Mouse (Mus musculus) ovary, postnatal 14 days (tissue): ENCODE data around the gene Fam227b.

ENCODE experiments used
- DNase-seq: peaks from one replicate; pipeline ENCODE4 v3.0.0; 2022; ENCODE audit warnings: low spot score

The Fam227b gene

DNA sequence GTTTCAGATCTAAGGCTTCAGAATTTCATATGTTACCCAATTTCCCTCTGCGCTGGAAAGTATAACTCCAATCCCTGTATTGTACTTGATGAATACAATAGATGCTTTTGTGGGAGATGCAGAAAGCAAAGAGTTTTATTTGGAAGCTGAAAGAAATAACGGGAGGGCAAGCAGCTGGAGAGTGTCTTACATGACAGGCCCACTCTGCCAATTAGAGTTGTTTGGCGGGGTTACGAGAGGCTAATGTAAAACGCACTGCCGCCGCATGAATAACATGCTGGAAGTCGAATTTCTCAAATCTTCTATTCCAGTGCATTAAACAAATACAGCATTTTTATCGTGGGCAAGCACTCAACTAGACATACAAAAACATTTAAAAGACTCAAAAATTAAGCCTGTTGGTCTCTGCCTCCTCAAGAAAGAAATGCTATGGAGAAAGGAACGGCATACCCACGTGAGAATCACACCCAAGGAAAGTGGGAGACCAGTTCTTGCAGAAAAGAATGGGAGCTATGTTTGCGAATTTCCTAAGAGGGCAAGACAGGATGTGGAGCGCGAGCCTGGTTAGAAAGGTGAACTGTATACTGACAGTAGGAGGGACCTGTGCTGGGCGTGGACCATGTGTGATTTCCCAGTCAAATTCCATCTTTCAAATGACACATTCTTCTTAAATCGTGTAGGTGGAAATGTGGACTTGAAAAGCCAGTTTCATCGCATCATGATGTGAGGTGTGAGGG lies 90.6 kb downstream of the Fam227b start:
- DNase-seq = no peak

DNA sequence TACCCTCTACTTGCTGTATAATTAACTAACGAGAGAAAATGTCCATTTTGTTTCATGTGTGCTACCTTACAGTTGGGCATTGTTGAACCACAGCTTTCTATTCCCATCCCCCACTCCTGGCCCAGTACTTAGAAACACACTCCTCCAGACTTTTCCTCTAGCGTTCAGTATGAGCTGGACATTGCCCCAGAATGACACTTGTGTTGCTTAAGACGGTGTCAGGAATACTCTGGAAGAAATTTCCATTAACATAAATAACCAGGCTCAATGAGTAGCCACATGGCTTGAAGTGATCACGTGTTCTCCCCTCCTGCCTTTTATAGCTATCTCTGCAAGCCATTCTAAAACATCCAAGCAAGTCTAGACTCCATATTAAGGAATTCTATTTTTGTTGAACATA lies 91.2 kb downstream of the Fam227b start:
- no peak for DNase-seq

DNA sequence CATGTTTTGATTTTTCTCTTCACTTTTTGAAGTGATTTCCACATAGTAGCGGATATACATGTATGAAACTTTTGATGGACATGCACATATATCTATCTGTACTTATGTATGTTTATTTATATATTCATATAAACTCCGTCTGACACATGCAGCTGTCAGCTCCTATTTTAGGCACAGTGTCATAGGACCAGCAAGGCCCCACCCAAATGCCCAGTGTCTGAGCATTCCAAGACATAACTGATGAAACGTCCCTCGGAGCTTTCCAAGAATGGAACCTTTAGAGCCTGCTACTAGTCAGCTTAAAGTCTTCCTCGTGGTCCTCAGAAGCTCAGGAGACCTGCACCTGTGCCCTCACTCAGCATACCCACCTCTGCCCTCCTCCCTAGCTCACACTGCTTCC lies 98.1 kb downstream of the Fam227b start:
- DNase-seq = no peak

DNA sequence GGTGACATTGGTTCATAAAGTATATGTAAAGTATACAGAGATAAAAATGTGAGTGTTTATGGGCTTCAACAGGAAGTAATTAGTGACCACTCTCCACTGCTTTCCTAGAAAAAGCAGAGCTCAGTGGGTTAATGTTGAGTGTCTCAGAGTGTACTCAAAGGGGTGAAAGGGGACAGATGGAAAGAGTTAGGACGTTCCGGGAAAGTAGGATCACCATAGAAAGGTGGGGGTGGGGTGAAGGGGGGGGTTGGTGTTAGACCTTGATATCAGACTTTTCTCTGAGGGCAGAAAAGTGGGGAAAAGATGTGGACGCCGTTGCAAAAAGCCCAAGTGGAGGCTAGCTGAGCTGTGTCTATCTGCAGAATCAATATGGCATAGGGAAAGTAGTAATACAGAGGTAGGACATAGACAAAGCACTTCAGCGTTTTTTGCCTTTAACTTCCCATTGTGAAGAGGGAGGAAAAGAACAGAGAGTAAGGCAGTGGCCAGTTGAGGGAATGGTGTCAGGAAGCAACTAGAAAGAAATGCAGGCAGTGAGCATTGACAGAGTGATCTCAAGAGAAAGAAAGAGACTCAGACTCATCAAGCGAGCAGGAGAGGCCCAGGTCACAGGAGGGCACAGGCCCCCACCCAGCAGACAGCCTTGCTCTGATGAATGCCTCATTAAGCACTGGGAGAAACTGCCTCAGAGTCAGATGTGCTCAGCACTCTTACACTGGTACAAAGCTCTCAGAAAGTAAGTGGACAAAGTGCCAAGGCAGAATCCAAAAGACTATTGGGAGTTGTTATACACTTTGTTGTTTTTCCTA lies 98.9 kb downstream of the Fam227b start:
- DNase-seq = no peak

DNA sequence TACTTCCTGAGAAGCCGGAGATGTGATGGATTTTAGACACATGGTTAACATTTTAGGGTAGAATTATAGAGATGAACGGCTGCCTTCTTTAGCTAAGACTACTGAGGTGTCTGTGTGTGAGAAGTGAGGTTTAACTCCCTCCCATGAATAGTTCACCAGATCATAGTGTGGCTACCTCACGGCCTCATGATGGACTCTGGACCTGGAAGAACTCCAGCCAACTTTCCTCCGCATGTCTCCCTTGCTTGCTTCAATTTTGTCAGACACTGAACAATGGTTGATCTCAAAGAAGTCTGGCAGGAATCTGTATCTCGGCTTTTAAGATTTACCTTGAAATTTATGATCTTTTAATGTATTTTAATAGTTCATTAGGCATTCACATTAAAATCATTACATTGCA lies 106.2 kb downstream of the Fam227b start:
- no peak for DNase-seq

DNA sequence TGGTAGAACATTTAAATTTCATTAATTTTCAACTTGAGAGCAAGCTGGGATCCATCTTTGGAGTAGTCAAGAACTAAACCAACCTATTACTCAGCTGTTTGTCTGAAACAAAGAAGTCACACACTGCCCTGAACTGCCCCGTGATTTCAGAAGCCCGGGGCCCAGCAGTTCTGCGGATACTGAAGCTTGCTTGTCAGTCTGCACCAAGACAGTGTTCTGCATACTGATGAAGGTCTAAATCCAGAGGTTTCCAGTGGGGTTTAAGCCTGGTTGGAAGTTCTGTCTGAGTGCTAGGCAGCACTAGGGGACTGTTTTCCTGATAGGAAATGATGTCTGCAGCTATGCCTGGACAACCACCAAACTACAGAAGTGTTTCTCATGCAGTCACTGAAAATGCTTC lies 109.1 kb downstream of the Fam227b start:
- DNase-seq = no peak

DNA sequence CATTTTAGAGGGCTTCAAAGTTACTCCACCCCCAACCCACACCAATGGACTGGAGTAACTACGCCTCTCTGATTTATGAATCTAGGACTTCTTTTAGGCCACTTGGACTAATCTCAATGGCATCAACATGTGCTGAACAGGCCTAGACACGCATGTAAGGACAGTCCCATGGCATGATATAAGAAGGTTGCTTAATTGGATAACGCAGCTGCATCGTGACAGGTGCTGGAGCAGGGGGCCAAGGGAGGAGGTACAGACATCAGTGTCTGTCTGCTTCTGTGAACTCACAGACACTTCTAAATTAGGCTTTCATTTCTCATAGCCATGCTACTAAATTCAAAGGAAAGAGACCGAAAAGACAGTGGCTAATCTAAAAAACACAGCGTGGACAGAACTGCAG lies 110.6 kb downstream of the Fam227b start:
- DNase-seq = no peak

DNA sequence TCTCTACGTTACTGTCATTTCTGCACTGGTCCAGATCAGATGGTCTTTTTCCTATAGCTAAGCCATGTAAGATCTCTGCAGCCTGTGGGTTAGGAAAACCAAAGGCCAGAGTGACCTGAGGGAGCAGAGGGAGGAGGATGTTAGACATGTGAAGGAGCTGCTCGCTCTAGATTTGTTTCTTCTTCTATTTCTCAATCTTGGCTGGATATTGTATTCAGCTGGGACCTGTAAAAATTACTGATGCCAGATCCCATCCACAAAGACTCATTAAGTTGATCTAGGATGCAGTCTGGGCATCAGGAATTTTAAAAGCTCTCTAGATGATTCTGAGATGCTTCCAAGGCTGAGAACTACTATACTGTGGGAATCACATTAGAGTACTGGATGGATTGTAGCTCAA lies 111.2 kb downstream of the Fam227b start:
- DNase-seq = no peak

DNA sequence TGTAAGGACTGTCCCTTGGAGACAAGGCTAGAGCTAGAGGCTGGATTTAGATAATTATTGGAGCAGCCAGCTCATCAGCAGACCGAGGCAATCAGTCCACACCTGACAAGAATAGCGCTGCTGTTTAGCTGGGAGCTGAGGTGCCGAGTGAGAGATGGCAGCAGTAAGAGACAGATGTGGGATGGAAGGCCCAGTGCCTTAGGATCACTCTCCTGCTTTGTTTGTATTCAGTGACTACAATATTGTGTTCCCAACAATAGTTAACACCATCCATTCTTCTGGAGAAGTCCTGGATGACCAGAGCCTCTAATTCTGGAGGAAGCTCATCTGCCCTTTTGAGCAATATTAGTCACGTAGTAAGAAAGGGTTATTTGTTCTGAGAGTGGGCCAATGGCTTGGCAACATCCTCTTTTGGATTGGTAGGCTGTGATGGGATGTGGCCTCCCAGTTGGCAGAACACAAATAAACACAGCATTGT lies 112.4 kb downstream of the Fam227b start:
- DNase-seq = no peak

DNA sequence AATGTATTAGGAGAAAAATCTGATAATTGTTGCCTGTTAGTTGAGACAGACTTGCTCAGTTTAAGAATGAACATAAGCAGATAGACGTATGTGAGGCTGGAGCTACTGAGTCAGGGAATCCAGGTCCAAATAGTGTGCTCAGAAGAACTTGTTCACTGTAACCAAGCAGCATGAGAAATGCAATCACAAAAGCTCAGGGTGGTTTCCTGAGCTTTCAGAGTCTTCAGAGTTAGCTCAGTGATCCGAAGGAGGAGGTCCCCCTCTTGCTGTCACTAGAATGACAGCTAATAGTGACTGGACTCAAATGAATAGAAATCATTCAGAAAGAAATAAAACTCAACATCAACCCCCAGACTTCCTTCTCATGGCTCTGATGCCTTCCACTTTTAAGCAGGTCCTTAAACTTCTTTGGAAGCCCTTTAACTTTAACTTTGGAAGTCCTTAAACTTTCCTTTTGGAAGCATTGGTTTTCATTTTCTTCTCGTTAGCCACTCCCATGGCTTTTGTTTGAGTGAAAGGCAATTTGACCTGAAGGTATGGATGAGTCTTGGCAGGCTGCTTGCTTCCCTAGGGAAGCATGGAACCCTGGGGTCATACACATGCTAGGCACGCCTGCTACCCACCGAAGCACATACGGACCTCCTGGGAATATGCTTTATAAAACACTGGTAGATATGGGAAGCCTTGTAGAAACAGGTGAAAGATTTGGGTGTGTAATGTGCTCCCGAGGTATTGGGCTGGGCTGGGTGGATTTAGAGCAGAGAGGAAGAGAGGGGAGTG lies 113.4 kb downstream of the Fam227b start:
- DNase-seq = no peak

DNA sequence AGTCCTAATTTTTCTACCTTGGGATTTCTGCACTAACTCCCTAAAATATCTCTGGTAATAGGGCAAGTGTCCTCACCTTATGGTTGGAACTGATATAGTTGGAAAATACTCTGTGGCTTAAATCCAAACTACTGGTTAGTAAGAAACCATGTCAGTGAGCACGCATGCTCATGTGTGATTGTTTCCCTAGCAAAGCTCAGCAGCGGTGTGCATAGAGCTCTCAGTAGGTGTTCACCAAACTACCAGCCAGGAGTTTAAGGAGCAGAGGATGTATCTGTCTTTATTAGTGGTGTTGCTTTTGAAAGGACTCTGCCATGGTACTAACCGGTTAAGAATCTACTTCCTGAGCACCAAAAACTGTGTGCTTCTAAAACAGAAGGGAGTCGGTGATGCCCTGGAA lies 115.7 kb downstream of the Fam227b start:
- no peak for DNase-seq

DNA sequence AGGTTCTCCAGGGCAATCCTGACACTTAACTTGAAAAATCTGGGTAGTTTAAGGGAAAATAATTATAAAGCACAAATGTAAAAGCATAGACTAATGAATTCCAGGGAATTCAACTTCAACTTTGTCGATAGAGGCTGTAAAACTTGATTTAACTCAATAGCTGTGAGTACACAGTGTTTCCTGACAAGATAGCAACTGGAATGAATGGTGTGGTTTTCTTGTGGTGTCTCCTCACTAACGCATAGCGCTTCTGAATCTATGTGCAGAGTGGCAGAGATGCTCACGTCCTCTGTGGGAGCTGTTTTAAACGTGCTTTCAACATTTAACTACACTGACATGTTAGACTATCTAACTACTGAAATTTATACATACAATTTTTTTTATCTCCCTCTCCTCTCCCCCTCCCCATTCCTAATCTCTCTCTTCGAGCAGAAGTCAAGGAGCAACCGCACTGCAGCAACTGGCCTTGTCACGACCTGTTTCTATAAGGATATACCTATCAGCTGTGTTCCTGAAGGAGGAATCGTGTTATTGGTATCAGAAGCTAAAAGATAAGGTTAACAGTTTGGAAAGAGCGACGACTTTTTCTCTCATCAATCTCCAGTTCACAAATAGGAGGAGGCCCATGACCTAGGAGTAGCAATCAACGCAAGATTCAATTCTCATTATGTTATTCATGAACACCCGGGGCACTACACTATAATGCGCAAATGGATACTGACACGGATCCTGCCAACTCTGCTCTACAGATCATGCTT lies 116.6 kb downstream of the Fam227b start:
- no peak for DNase-seq

DNA sequence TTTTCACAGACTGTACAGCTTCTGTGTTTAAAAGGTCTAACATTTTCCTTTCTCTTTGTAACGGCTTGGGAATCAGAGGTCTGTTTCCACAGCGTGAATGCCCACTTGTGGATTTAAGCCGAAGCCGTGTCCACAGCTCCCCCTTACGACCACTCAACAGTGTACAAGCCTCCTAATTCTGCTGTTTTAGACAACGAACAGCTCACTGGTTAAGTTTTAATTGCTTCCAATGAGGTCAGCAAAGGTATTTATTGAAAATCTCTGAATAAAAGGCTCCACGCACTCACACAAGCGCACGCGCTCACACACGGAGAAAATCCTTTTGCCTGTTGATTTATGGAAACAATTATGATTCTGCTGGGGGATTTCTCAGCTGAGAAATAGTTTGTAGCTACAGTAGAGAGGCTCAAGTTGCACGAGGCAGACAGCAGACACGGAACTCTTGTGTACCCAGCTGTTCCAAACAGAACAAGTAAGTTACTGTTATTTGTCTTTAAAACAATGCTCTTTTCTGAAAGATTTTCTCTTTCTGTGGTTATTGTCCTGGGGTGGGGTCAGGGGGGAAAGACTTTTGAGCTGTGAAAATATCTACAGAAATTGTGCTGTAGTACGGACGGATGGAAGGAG lies 117.3 kb downstream of the Fam227b start, which contains the start of gene Fgf7:
Gene Fgf7 (plus strand): TSS at position 280 of the 627 bp plus-strand sequence.
- no peak for DNase-seq

DNA sequence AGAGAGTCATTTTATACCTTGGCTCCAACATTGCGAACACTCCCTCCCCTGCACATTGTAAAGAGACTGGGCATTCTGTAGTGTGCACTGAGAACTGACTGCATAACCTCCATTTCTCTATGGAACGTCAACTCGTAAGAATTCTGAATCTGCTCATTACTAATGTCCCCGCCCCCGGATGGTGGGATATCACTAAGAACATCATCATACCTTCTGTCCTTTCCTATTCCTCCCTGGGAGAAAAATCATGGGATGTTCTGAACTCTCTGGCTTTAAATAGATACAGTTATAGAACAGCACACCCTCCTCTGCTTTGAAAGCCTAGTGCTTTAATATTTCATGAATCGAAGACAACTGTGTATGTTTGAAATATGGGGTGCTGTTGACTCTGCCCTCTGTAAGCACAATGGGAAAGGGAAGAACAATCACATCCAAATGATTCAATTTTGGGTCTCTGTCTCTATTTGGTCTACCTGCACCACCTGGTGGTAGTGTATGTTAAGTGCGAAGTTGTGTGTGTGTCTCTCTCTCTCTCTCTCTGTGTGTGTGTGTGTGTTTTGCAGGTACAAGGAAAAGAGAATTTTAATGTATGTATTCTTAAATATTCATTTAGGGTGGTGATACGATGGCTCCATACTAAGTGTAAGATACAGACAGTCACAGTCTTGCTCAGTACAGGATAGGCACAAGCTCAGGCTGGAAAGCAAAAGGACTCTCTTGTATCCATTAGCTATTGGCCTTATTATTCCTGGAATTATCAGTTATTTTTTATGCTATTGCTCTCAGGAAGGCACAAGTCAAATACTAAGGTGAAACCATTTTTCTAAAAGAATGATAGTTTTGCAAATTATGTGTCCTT lies 118.5 kb downstream of the Fam227b start:
- no peak for DNase-seq

DNA sequence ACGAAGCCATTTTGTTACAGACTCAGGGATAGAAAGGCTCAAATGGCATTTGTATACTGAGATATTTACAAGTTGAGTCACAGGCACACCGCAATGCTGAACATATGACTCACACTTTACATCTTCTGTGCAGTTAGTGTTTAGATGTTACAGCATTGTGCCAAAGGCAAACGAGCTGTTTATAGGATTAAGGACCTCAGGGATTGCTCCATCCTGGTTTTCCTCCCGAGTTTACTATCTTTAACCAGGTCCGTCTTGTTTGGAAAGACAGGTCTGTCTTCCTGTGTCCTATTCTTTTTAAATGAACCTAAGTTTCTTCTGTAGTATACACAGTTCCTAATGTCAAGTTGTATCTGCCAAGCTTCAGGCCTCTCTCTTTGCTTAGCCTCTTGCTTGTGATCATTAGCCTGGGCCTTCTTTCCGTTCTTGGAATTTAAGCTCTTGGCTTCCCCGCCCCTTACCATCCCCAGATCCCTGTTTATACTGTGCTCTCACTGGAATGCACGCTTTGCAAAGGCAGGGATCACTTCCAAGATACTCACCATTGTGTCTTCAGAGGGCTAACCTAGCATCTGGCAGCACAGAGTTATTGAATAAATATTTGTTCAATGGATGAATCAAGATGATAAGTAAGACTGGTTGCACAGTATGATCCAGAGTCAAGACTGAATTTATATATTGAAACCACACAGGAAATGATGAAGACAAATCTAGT lies 120.5 kb downstream of the Fam227b start:
- DNase-seq = no peak

DNA sequence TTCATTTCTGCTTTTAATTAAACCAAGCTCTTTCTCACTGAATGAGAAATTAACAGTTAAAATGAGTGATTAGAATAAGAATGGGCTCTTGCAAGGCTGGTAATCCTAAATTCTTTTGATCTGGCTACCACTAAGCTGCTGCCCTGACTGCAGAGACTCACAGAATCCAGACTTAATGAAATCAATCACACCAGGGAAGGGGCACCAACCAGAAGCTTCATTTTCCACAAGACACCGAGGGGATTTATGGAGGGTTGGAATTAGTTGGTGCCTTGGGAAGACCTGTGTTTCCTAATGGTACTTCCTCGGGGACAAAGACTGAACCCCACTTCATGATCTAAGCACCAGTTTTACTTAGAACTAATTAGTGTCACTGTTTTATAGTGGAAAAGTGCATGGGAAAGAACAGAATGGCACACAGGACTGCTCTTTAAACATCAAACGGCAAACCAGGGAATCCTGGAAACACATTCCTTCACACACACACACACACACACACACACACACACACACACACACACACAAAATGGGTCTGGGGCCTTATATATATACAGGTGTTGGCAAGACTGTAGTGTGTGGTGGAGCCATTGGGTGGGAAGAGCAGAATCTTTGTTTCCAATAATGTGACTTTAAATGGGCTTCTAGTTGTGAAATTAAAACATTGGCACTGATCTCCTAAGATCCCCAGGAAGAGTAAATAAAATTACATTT lies 135.9 kb downstream of the Fam227b start:
- no peak for DNase-seq

DNA sequence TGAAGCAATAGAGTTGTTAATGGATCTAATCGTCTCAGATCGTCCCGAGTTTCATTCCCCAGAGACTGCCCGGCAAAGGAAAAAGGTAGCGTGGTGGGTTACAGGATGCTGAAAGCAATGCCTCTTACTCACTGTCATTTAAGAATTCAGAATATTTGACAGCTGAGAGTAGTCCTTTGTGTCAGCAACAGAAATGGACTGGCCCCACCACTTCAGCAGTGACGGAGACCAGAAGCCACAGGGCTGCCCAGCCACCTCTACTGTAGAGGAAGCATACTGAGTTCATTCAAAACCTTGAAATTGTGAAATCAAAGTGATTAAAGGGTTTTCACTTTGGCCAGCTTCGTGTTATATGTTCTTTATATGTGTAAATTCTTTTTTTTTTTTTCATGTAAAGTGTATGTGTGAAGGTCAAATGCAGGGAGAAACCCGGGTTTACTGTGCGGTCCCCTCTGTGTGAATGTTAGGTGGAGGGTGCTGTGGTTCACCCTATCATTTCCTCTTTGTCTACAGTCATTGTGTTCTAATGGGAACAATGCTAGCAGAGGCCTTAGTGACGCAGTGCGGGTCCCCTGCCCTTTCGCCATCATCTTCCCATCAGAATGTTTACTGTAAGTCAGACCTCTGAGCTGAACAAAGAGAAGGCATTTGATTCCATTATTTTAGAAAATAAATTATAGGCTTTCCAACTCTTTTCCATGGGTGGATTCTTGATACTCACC lies 136.7 kb downstream of the Fam227b start:
- DNase-seq = no peak

DNA sequence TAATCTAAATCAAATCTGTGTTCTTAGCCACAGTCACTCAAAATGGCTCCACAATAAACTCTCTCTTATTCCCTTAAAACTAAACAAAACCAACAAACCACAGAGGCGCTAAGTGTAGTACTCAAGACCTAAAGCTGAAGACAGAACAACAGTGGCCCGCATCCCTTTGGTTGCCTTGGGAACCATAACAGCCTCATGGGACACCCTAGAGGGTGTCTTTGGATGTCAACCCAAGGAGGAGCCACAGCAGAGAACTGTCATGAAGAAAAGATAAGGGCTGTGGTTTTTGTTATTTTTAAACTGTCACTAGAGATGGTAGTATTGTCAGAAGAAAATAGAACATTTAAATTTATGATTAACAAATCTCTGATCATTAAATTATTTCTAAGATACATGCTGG lies 145.1 kb downstream of the Fam227b start:
- DNase-seq = no peak
